Mouse (Mus musculus) heart, embryonic 10.5 days (tissue): ENCODE results near the gene Odf3b. TPM values are rescaled to one million over a fixed set of nuclear protein-coding genes. Genes with fewer than 3 reads are reported as not detected.

ENCODE experiments used
- DNase-seq: peaks from one replicate; pipeline ENCODE4 v3.0.0-alpha.2; 2017; ENCODE audit warnings: low spot score
- H3K27ac ChIP-seq: fragments of 300-500 bp; sonication (generic); 2 replicates; pipeline ENCODE4 v1.5.1; 2016; ENCODE audit warnings: mild to moderate bottlenecking
- H3K27me3 ChIP-seq: fragments of 300-500 bp; sonication (generic); 2 replicates; pipeline ENCODE4 v1.6.1; 2016; ENCODE audit warnings: mild to moderate bottlenecking; ENCODE audit not compliant: poor library complexity, insufficient read depth, severe bottlenecking
- H3K36me3 ChIP-seq: fragments of 300-500 bp; sonication (generic); 2 replicates; pipeline ENCODE4 v1.6.1; 2016; ENCODE audit warnings: mild to moderate bottlenecking, moderate library complexity
- H3K4me1 ChIP-seq: fragments of 300-500 bp; sonication (generic); 2 replicates; pipeline ENCODE4 v1.6.1; 2016; ENCODE audit warnings: mild to moderate bottlenecking
- H3K4me3 ChIP-seq: fragments of 300-500 bp; sonication (generic); 2 replicates; pipeline ENCODE4 v1.5.1; 2016; ENCODE audit warnings: mild to moderate bottlenecking, moderate library complexity
- H3K9me3 ChIP-seq: fragments of 300-500 bp; sonication (generic); 2 replicates; pipeline ENCODE4 v1.6.1; 2016; ENCODE audit warnings: mild to moderate bottlenecking, moderate library complexity
- WGBS: fragments of 180-500 bp; shearing (Covaris S2); methylation state at CpG from one replicate; pipeline ENCODE4 v1.1.7; 2016; 5-methylcytosine and 5-hydroxymethylcytosine counted together
- polyA plus RNA-seq: library from polyadenylated mRNA; unstranded; fragments of >200 nt; fragmentation: Nextera tagmentation; extraction: Ambion mirVana; gene quantifications from 2 replicates; pipeline ENCODE4 v1.2.1, GENCODE M21; 2016

Odf3b gene
- 0.31 and 0.38 TPM in 2 replicates for polyA plus RNA-seq

DNA sequence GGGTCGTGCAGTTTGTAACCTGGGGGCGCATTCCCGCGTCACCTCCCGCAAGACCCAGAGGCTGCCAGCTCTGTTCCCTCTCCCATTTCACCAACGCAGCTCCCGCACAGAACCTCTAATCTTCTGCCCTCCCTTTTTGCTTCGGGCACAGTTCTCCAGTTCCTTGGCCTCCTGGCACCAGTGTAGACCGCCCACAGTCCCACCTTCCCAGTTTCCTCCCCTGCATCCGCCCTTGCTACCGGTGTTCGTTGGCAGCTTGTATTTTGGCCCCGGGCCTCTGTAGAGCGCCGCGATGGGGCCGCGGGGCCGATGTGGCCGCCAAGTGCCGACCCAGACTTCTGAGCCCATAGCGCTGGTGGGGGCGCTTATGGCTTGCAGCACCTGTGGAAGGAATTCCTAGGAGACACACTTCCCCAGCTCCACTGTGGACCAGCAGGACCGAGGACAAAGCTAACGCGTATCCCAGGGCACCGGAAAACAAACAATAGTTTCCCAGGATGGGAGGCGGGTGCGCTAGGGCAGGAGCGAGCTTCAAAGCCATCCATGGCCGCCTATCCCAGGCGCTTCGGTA is at the start of gene Odf3b:
Odf3b (minus strand) TSS at position 452 of the 571 bp plus-strand sequence.
- peak within 1 kb of the TSS; percentile 59 for H3K27ac ChIP-seq

DNA sequence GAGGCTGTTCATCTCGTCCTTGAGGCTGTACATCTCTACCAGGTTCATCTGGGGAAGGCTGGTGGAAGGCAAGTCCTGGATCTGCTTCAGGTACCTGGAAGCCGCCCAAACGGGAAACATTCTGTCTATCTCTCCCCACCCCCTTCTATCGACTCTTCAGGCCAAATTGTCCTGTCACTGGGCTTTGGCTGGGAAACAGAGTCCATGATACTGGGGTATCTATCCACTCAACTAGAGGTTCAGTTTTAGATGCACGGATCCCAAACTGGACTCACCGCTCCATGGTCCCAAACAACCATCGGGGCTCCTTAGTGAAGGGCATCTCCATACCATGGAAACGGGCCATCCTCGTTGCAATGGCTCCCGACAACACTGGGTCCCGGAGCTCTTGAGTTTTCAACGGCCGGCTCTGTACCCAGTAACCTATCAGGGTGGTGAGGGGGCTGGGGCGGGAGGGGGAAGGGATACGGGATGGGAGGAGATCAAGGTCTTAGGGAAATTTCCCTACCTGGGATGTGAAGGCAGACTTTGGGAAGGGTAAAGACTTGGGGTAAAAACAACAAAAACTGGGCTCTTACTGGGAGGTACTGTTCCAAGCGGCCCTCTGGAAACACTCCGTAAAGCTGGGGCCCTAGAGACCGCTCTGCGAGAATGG is 49.2 kb upstream of the Odf3b start:
- H3K27ac ChIP-seq, result peak overlapping the region; percentile 95; the same call in 1 of the 2 replicates
- H3K4me3 ChIP-seq, result peak overlapping the region; percentile 82
- H3K9me3 ChIP-seq, result no peaks in the 10 kb centered on the region
- H3K27me3 ChIP-seq, result no peaks in the 10 kb centered on the region
- WGBS, result 75% methylated on average over 19 of the region's 19 CpGs
- peak; percentile 68 for DNase-seq
- peaks cover 38% of the 10 kb centered on the region for H3K36me3 ChIP-seq
- H3K4me1 ChIP-seq, result peaks cover 48% of the 10 kb centered on the region

More for the DNA sequence above, at the start of gene Odf3b:
- under 1% methylated on average over 33 of the region's 33 CpGs for WGBS
- peak within 1 kb of the TSS; percentile 60 for H3K4me3 ChIP-seq
- peaks cover 33% of the 10 kb centered on the region for H3K4me1 ChIP-seq
- no peaks in the 10 kb centered on the region for H3K9me3 ChIP-seq
- H3K27me3 ChIP-seq, result peaks cover 68% of the 10 kb centered on the region
- H3K36me3 ChIP-seq, result no peaks in the 10 kb centered on the region
- DNase-seq, result no peak

- peak overlapping the region; percentile 94 for H3K27ac ChIP-seq
- no peaks in the 10 kb centered on the region for H3K9me3 ChIP-seq
- H3K27me3 ChIP-seq, result no peaks in the 10 kb centered on the region
- peaks cover 54% of the 10 kb centered on the region for H3K36me3 ChIP-seq
- 86% methylated on average over 10 of the region's 10 CpGs for WGBS
- DNase-seq, result no peak
- no peak overlapping the region for H3K4me3 ChIP-seq
- peaks cover 50% of the 10 kb centered on the region for H3K4me1 ChIP-seq
Measured at GRCm38 (mm10) chr15:89426716-89427115, 47.6 kb upstream of the Odf3b start.

DNA sequence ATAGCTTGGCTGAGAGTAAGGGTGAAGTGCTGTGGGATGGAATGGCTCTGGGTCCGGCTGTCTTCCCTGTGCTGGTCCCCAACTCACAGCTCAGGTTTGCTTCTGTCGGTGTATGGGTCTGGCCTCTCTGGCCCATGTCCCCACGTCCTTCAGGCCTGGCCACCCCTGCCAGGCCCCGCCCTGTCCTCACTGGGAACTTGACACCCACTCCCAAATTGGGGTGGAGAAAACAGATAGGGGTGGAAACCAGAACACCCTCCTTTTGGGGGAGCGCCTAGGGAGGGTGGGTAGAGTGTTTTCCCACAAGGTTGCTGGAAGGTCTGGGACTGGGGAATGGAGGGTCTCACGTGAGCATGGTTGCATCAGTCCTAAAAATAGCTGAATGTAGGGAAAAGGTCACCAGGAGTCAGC is 46.6 kb upstream of the Odf3b start, which contains the start of gene Cpt1b:
Cpt1b (minus strand) TSS at position 153 of the 411 bp plus-strand sequence.
- H3K36me3 ChIP-seq, result peaks cover 62% of the 10 kb centered on the region

GRCm38 (mm10) chr15:89424621-89425020 is 45.5 kb upstream of the Odf3b start:
- WGBS, result 79% methylated on average over 8 of the region's 8 CpGs
- Histone ChIP-seq H3K27ac (peak overlapping the region; percentile 94), H3K4me3 (peak overlapping the region; percentile 63), H3K27me3 (no peaks in the 10 kb centered on the region), H3K9me3 (no peaks in the 10 kb centered on the region), H3K36me3 (peaks cover 72% of the 10 kb centered on the region), H3K4me1 (peaks cover 50% of the 10 kb centered on the region)
- no peak for DNase-seq

More for the DNA sequence above, 46.6 kb upstream of the Odf3b start, which contains the start of gene Cpt1b:
- H3K27me3 ChIP-seq, result no peaks in the 10 kb centered on the region
- H3K27ac ChIP-seq, result peak within 1 kb of the TSS; percentile 94
- DNase-seq, result peak; percentile 92
- 13% methylated on average over 6 of the region's 6 CpGs for WGBS
- peaks cover 50% of the 10 kb centered on the region for H3K4me1 ChIP-seq
- no peaks in the 10 kb centered on the region for H3K9me3 ChIP-seq
- peak within 1 kb of the TSS; percentile 63 for H3K4me3 ChIP-seq

DNA sequence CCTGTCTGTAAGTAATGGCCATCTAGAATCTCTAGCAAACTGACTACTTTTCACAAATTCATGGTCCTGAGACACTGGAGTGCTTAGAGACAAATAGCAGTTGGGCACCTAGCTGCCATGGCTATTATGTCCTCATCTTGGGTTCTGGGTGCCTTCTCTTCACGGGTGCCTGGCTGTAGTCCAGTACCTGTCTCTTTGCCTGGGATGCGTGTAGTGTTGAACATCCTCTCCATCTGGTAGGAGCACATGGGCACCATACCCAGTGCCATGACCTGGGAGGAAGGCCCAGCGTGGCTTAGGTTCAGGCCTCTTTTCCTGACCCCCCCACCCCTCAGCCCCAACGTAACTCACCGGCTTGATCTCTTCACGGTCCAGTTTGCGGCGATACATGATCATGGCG is 42.9 kb upstream of the Odf3b start:
- no peak for DNase-seq
- Histone ChIP-seq H3K27me3 (no peaks in the 10 kb centered on the region), H3K36me3 (peaks cover 86% of the 10 kb centered on the region), H3K4me1 (peaks cover 39% of the 10 kb centered on the region), H3K4me3 (no peak overlapping the region), H3K9me3 (no peaks in the 10 kb centered on the region), H3K27ac (no peak overlapping the region)
- WGBS, result 88% methylated on average over 9 of the region's 9 CpGs

- Histone ChIP-seq H3K9me3 (no peaks in the 10 kb centered on the region), H3K4me1 (peaks cover 10% of the 10 kb centered on the region; the same call in 1 of the 2 replicates)
Measured at GRCm38 (mm10) chr15:89415282-89415681, 36.2 kb upstream of the Odf3b start.

GRCm38 (mm10) chr15:89410118-89410517 is 31.0 kb upstream of the Odf3b start, which contains the start of gene Syce3:
TSS of gene Syce3 (minus strand) at chr15:89410503.
- Histone ChIP-seq H3K9me3 (0 out of 2 replicates have a peak, but pooled peaks cover 8% of the 10 kb centered on the region), H3K4me3 (no peak within 1 kb of the TSS), H3K27ac (no peak within 1 kb of the TSS), H3K27me3 (no peaks in the 10 kb centered on the region), H3K36me3 (no peaks in the 10 kb centered on the region), H3K4me1 (peaks cover 4% of the 10 kb centered on the region; the same call in 1 of the 2 replicates)
- WGBS, result 80% methylated on average over 24 of the region's 24 CpGs
- DNase-seq, result peak; percentile 69

More at GRCm38 (mm10) chr15:89415282-89415681, 36.2 kb upstream of the Odf3b start:
- H3K4me3 ChIP-seq, result peak overlapping the region; percentile 22; the same call in 1 of the 2 replicates
- peak overlapping the region; percentile 70; the same call in 1 of the 2 replicates for H3K27ac ChIP-seq
- WGBS, result 39% methylated on average over 8 of the region's 8 CpGs
- H3K36me3 ChIP-seq, result peaks cover 42% of the 10 kb centered on the region
- DNase-seq, result no peak
- H3K27me3 ChIP-seq, result no peaks in the 10 kb centered on the region

DNA sequence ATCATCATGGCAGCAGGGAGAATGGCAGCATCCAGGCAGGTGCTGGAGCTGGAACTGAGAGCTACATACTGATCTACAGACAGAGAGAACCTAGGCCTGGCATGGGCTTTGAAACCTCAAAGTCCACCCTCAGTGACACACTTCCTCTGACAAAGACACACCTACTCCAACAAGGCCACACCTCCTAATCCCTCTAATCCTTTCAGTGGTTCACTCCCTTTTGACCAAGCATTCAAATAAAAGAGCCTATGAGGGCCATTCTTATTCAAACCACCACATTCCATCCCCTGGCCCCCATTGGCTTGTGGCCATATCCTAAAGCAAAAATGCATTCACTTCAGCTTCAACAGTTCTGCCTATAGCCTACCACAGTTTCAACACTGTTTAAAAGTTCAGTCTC is 27.6 kb upstream of the Odf3b start:
- H3K27ac ChIP-seq, result no peak overlapping the region
- H3K9me3 ChIP-seq, result 0 out of 2 replicates have a peak, but pooled peaks cover 8% of the 10 kb centered on the region
- no peaks in the 10 kb centered on the region for H3K36me3 ChIP-seq
- H3K4me1 ChIP-seq, result no peaks in the 10 kb centered on the region
- no peak overlapping the region for H3K4me3 ChIP-seq
- H3K27me3 ChIP-seq, result no peaks in the 10 kb centered on the region
- no peak for DNase-seq

- Histone ChIP-seq H3K4me3 (no peak overlapping the region), H3K4me1 (no peaks in the 10 kb centered on the region), H3K27me3 (no peaks in the 10 kb centered on the region), H3K9me3 (0 out of 2 replicates have a peak, but pooled peaks cover 6% of the 10 kb centered on the region), H3K36me3 (no peaks in the 10 kb centered on the region), H3K27ac (no peak overlapping the region)
- no peak for DNase-seq
- 81% methylated on average over 10 of the region's 10 CpGs for WGBS
Measured at GRCm38 (mm10) chr15:89404831-89405623, 25.9 kb upstream of the Odf3b start.

- no peaks in the 10 kb centered on the region for H3K27me3 ChIP-seq
- no peak overlapping the region for H3K4me3 ChIP-seq
- no peaks in the 10 kb centered on the region for H3K4me1 ChIP-seq
- DNase-seq, result no peak
- no peaks in the 10 kb centered on the region for H3K9me3 ChIP-seq
- H3K36me3 ChIP-seq, result no peaks in the 10 kb centered on the region
- 79% methylated on average over 1 of the region's 1 CpGs for WGBS
- no peak overlapping the region for H3K27ac ChIP-seq
Measured at GRCm38 (mm10) chr15:89402471-89402870, 23.4 kb upstream of the Odf3b start.

- H3K4me1 ChIP-seq, result no peaks in the 10 kb centered on the region
- no peak overlapping the region for H3K27ac ChIP-seq
- no peaks in the 10 kb centered on the region for H3K9me3 ChIP-seq
- 56% methylated on average over 1 of the region's 1 CpGs for WGBS
- H3K27me3 ChIP-seq, result no peaks in the 10 kb centered on the region
- DNase-seq, result no peak
- no peaks in the 10 kb centered on the region for H3K36me3 ChIP-seq
- H3K4me3 ChIP-seq, result no peak overlapping the region
Measured at GRCm38 (mm10) chr15:89399716-89400115, 20.6 kb upstream of the Odf3b start.
